Mouse (Mus musculus): ENCODE measurements at regions not wholly inside any gene's neighbourhood (a gene's known extent, or its start where the extent isn't known, plus 50 kb on each side); places are given as distances from the start of the nearest gene placed in this dataset.

- Histone ChIP-seq H3K36me3 (ENCODE audit: control insufficient read depth in 1 of 2, insufficient read depth in 2 of 2, low read length in 2 of 2) (no peaks in the 10 kb centered on the region), H3K9me3 (replicated peaks; ENCODE audit: insufficient read depth, low read length) (no peaks in the 10 kb centered on the region), H3K4me1 (ENCODE audit: control insufficient read depth in 1 of 2, insufficient read depth in 2 of 2, low read length in 2 of 2) (no peaks in the 10 kb centered on the region), H3K79me2 (ENCODE audit: control insufficient read depth, insufficient read depth, low read length, poor library complexity) (no peaks in the 10 kb centered on the region), H3K4me3 (ENCODE audit: control insufficient read depth in 1 of 2, insufficient read depth in 1 of 2, low read depth in 2 of 2, low read length in 2 of 2) (no peak overlapping the region), H3K27ac (ENCODE audit: control insufficient read depth, low read depth, low read length) (no peak overlapping the region), H3K9ac (ENCODE audit: control insufficient read depth, low read depth, low read length, poor library complexity, severe bottlenecking) (no peak overlapping the region), H3K27me3 (ENCODE audit: control insufficient read depth in 1 of 2, insufficient read depth in 2 of 2, low read length in 2 of 2) (no peaks in the 10 kb centered on the region)
- TF ChIP-seq MAZ (IDR thresholded peaks at IDR 0.05; ENCODE audit: low read depth, low read length), result no peak
- no peak for TF ChIP-seq ZKSCAN1 (IDR thresholded peaks at IDR 0.05; ENCODE audit: low read depth, low read length)
- no peak for TF ChIP-seq POLR2AphosphoS2 (IDR thresholded peaks at IDR 0.05; ENCODE audit: low read length)
- no peak for TF ChIP-seq ZNF384 (IDR thresholded peaks at IDR 0.05; ENCODE audit: low read depth, low read length)
- TF ChIP-seq TAL1 (IDR thresholded peaks at IDR 0.05; ENCODE audit: low read length), result no peak
- no peak for DNase-seq (ENCODE audit: low read depth, low spot score)
These were observed 69.6 kb upstream of the Vwde start for GRCm38 (mm10) chr6:13294393-13294792.

DNA sequence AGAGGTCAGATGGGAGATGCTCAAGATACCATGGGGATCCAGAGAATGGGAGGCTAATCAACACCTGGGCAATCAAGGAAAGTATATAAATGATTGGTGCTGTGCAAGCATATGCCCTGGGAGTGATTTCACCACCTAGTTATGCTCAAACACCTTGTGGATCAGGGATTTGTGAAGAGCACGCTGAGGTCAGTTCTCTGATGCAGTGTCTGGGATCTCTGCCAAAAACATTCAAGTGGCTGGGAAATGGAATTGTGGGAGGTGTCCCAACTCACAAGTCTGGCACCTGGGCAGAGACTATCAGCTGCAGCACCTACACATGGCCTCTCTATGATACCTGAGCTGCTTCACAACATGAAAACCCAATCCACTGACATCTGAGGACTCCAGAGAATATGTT, 63.7 kb upstream of the Vwde start:
- TF ChIP-seq CHD2 (IDR thresholded peaks at IDR 0.05; ENCODE audit: low read length) (no peak), E2F4 (IDR thresholded peaks at IDR 0.05; ENCODE audit: borderline replicate concordance, low read depth, low read length) (no peak), MAZ (IDR thresholded peaks at IDR 0.05; ENCODE audit: low read depth, low read length) (no peak), SMC3 (IDR thresholded peaks at IDR 0.05; ENCODE audit: low read depth, low read length) (no peak), NELFE (IDR thresholded peaks at IDR 0.05; ENCODE audit: low read depth, low read length) (no peak), ZMIZ1 (IDR thresholded peaks at IDR 0.05; ENCODE audit: low read depth, low read length) (no peak), EP300 (IDR thresholded peaks at IDR 0.05; ENCODE audit: low read depth in 1 of 2, low read length in 2 of 2) (no peak), MAX (IDR thresholded peaks at IDR 0.05; ENCODE audit: low read length) (no peak), NRF1 (IDR thresholded peaks at IDR 0.05; ENCODE audit: insufficient read depth, low read depth, low read length, poor library complexity, severe bottlenecking) (no peak), CTCF (IDR thresholded peaks at IDR 0.05 in 2 of 3, conservative IDR thresholded peaks at IDR 0.05 in 1 of 3; ENCODE audit: control insufficient read depth in 1 of 3, insufficient read depth in 1 of 3, low read depth in 2 of 3, low read length in 3 of 3, poor library complexity in 1 of 3, severe bottlenecking in 1 of 3) (no peak), USF2 (IDR thresholded peaks at IDR 0.05; ENCODE audit: borderline replicate concordance in 1 of 2, insufficient read depth in 1 of 2, low read depth in 1 of 2, low read length in 2 of 2) (no peak), RCOR1 (IDR thresholded peaks at IDR 0.05; ENCODE audit: low read depth, low read length) (no peak)
- Histone ChIP-seq H3K27me3 (ENCODE audit: control insufficient read depth in 1 of 2, insufficient read depth in 2 of 2, low read length in 2 of 2) (no peaks in the 10 kb centered on the region), H3K9ac (ENCODE audit: control insufficient read depth, low read depth, low read length, poor library complexity, severe bottlenecking) (no peak overlapping the region), H3K36me3 (ENCODE audit: control insufficient read depth in 1 of 2, insufficient read depth in 2 of 2, low read length in 2 of 2) (no peaks in the 10 kb centered on the region), H3K4me1 (ENCODE audit: control insufficient read depth in 1 of 2, insufficient read depth in 2 of 2, low read length in 2 of 2) (no peaks in the 10 kb centered on the region), H3K9me3 (replicated peaks; ENCODE audit: insufficient read depth, low read length) (no peaks in the 10 kb centered on the region), H3K27ac (ENCODE audit: control insufficient read depth, low read depth, low read length) (no peak overlapping the region), H3K79me2 (ENCODE audit: control insufficient read depth, insufficient read depth, low read length, poor library complexity) (no peaks in the 10 kb centered on the region), H3K4me3 (ENCODE audit: control insufficient read depth in 1 of 2, insufficient read depth in 1 of 2, low read depth in 2 of 2, low read length in 2 of 2) (no peak overlapping the region)
- no peak for DNase-seq (ENCODE audit: low read depth, low spot score)

GRCm38 (mm10) chr6:13287812-13288211, 63.0 kb upstream of the Vwde start:
- no peaks in the 10 kb centered on the region for H3K9me3 ChIP-seq (replicated peaks; ENCODE audit: insufficient read depth, low read length)
- no peaks in the 10 kb centered on the region for H3K27me3 ChIP-seq (ENCODE audit: control insufficient read depth in 1 of 2, insufficient read depth in 2 of 2, low read length in 2 of 2)
- H3K4me3 ChIP-seq (ENCODE audit: control insufficient read depth in 1 of 2, insufficient read depth in 1 of 2, low read depth in 2 of 2, low read length in 2 of 2), result no peak overlapping the region
- H3K27ac ChIP-seq (ENCODE audit: control insufficient read depth, low read depth, low read length), result no peak overlapping the region
- TF ChIP-seq ZKSCAN1 (IDR thresholded peaks at IDR 0.05; ENCODE audit: low read depth, low read length), result no peak
- TF ChIP-seq ZNF384 (IDR thresholded peaks at IDR 0.05; ENCODE audit: low read depth, low read length), result no peak
- TF ChIP-seq RCOR1 (IDR thresholded peaks at IDR 0.05; ENCODE audit: low read depth, low read length), result no peak
- TF ChIP-seq POLR2AphosphoS5 (IDR thresholded peaks at IDR 0.05; ENCODE audit: borderline replicate concordance, low read depth, low read length), result no peak
- TF ChIP-seq CTCF (IDR thresholded peaks at IDR 0.05 in 2 of 3, conservative IDR thresholded peaks at IDR 0.05 in 1 of 3; ENCODE audit: control insufficient read depth in 1 of 3, insufficient read depth in 1 of 3, low read depth in 2 of 3, low read length in 3 of 3, poor library complexity in 1 of 3, severe bottlenecking in 1 of 3), result no peak
- no peak for TF ChIP-seq TCF12 (IDR thresholded peaks at IDR 0.05; ENCODE audit: low read depth, low read length)
- H3K9ac ChIP-seq (ENCODE audit: control insufficient read depth, low read depth, low read length, poor library complexity, severe bottlenecking), result no peak overlapping the region
- H3K36me3 ChIP-seq (ENCODE audit: control insufficient read depth in 1 of 2, insufficient read depth in 2 of 2, low read length in 2 of 2), result no peaks in the 10 kb centered on the region
- no peaks in the 10 kb centered on the region for H3K79me2 ChIP-seq (ENCODE audit: control insufficient read depth, insufficient read depth, low read length, poor library complexity)
- no peaks in the 10 kb centered on the region for H3K4me1 ChIP-seq (ENCODE audit: control insufficient read depth in 1 of 2, insufficient read depth in 2 of 2, low read length in 2 of 2)
- DNase-seq (ENCODE audit: low read depth, low spot score), result no peak
